Mouse (Mus musculus) adrenal gland, postnatal 36 days (tissue): ENCODE results near the gene Matk. TPM values are rescaled to one million over a fixed set of nuclear protein-coding genes. Genes with fewer than 3 reads are reported as not detected.
"Not testable (repeated sequence)": the region's sequence is repeated elsewhere in the genome, so short reads cannot be mapped to it uniquely, and the experiment has no call there.

Experiments
- DNase-seq, 2 experiments: peaks; one replicate each; pipeline ENCODE4 v3.0.0; 2021; ENCODE audit warnings: mixed read lengths in 1 of 2
- long read RNA-seq, 2 experiments: library from polyadenylated mRNA; stranded (forward); transcript quantifications; one replicate each; pipeline ENCODE4 v2.0.0; 2021; ENCODE audit warnings: borderline sequencing depth in 2 of 2
- total RNA-seq, 2 experiments: library from RNA; stranded (reverse); gene quantifications; 2 replicates each; pipeline ENCODE4 v1.2.3; 2021

Matk gene
- under 1 TPM; 0.36 to 0.86 TPM for total RNA-seq
- long read RNA-seq, experiment 1, partial matches to known transcripts, result 0 of 8 reads
- long read RNA-seq, experiment 1, other reads (novel, unspliced or antisense), result 8 of 8 reads
- long read RNA-seq, experiment 2, result 0 reads

GRCm38 (mm10) chr10:81252424-81253419 lies at the start of gene Matk:
TSS of gene Matk (plus strand) at chr10:81252935.
- DNase-seq, result peak; percentile 61 to 66

DNA sequence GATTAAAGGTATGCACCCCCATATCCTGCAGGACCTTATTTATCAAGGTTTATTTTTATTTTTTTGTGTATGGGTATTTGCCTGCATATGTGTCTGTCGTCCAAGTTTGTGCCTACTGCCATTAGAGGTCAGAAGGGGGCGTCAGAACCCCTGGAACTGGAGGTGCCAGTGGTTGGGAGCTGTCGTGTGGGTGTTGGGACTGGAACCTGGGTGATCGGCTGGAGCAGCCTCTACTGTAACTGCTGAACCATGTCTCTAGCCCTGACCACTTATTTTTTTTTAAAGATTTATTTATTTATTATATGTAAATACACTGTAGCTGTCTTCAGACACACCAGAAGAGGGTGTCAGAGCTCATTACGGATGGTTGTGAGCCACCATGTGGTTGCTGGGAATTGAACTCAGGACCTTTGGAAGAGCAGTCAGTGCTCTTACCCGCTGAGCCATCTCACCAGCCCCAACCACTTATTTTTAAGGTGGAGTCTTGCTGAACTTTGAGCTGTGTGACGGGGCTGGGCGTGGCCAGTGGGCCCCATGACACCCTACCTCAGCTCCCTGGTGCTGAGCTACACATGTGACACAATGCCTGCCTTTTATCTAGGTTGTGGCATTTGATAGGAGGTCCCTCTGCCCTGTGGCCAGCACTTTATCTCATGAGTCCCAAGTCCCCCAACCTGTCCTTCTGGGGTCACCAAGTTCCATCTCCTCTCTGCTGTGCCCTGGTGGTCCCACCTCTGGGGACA lies 49.6 kb upstream of the Matk start:
- DNase-seq, result no peak

- DNase-seq, result no peak
These were observed 48.6 kb upstream of the Matk start for GRCm38 (mm10) chr10:81204137-81204536.

DNA sequence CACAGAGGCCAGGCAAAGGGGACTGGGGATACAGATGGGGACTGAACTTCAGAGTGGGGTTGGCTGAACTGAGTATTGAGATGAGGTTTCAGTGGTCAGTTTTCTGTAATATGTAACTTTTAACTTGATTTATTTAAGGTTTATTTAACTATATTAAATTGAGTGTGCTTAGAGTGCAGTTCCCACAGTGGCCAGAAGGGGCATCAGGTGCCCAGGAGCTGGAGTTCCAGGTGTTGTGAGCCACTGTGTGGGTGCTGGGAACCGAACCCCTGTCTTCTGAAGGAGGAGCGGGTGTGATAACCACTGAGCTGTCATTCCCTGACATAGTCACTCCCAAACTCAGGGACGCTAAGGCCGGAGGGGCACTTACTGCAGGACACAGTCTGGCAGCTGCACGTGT lies 42.6 kb upstream of the Matk start:
- DNase-seq, result no peak

- DNase-seq, result no peak
These were observed 36.5 kb upstream of the Matk start for GRCm38 (mm10) chr10:81216260-81216659.

DNA sequence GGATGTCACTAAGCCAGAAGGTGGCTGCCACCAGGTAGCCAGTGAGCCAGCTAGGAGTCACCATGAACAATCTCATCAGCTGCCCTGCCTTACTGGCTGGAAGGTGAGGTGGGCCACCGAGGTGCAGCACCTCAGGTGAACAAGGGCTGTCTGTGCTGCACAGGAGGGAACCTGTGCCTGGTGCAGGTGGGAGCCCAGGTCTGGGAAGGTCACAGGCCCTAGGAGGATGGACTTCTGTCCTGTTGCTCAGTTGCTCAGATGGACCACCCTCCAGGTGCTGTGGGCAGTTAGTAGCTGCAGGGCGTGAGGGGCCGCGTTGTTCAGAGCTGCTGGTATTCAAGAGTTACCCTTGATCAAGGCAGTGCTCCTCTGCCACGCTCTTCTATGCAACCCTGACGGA lies 35.9 kb upstream of the Matk start:
- no peak for DNase-seq

DNA sequence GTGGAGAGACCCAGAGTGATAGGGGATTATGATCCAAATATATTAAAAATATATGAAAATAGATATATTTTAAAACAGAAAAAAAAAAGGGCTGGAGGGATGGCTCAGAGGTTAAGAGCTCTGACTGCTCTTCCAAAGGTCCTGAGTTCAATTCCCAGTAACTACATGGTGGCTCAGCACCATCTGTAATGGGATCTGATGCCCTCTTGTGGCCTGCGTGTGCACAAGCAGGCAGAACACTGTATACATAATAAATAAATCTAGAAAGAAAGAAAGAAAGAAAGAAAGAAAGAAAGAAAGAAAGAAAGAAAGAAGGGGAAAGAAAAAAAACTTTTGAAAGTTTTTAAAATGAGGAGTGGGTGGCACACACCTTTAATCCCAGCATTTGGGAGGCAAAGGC lies 35.5 kb upstream of the Matk start:
- DNase-seq, result not testable (repeated sequence)

DNA sequence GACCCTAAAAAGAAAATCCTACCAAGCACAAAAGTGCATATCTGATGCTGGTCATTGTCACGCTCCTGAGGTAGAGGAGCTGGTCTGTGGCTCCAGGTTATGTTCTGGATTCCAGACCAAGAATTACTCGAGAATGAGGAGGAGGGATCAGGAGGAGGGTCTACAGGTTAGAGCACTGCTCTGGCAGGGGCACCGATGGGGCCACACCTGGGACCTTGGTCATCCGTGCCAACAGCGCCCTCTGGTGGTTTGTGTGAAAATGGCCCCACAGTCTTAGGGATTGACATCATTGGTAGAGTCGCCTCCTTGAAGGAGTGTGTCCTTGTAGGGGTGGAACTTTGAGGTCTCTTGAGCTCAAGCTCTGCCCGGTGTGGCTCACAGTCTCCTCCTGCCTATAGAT lies 34.8 kb upstream of the Matk start:
- peak; percentile 66 to 77 for DNase-seq

GRCm38 (mm10) chr10:81221402-81222015 lies 31.2 kb upstream of the Matk start:
- peak in 1 of 2 experiments; percentile 59 for DNase-seq

DNA sequence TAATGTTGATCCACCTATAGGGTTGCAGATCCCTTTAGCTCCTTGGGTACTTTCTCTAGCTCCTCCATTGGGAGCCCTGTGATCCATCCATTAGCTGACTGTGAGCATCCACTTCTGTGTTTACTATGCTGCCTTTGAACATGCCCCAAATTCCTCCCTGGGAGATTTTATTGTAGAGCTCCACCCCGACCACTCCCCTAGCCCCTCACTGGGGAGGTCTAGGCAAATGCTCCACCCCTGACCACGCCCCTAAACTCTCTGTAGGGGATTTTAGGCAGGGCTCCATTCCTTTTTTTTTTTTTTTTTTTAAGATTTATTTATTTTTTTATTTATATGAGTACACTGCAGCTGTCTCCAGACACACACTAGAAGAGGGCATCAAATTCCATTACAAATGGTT lies 29.0 kb upstream of the Matk start:
- not testable (repeated sequence) for DNase-seq

- no peak for DNase-seq
These were observed 22.8 kb upstream of the Matk start for GRCm38 (mm10) chr10:81229735-81230437.

GRCm38 (mm10) chr10:81230438-81231332 lies 22.1 kb upstream of the Matk start, which contains the start of gene Atcay:
TSS of gene Atcay (minus strand) at chr10:81230833.
- DNase-seq, result peak in 1 of 2 experiments; percentile 28

DNA sequence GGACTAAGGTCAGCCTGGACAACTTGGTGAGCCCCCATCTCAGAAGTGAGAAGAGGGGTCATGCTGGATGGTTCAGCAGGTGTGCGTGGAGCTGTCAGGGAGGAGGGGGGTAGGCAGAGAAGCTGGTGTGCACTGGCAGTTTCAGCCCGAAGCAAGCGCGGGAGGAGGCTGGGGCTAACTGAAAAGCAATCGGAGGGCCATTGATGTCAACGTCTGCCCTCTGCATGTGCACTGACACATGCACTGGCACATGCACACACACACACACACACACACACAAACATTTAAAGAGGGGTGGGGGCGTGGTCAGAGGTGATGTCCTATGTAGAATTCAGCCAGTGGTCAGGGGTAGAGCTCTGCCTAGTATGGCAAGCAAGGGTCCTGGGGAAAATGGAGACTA lies 21.3 kb upstream of the Matk start:
- no peak for DNase-seq

GRCm38 (mm10) chr10:81232580-81233225 lies 20.0 kb upstream of the Matk start, which contains the start of gene Zfr2:
TSS of gene Zfr2 (plus strand) at chr10:81233155.
- DNase-seq, result peak; percentile 94 to 98

GRCm38 (mm10) chr10:81233226-81233585 lies 19.5 kb upstream of the Matk start:
- no peak for DNase-seq

GRCm38 (mm10) chr10:81234206-81234605 lies 18.5 kb upstream of the Matk start:
- peak in 1 of 2 experiments; percentile 30 for DNase-seq

DNA sequence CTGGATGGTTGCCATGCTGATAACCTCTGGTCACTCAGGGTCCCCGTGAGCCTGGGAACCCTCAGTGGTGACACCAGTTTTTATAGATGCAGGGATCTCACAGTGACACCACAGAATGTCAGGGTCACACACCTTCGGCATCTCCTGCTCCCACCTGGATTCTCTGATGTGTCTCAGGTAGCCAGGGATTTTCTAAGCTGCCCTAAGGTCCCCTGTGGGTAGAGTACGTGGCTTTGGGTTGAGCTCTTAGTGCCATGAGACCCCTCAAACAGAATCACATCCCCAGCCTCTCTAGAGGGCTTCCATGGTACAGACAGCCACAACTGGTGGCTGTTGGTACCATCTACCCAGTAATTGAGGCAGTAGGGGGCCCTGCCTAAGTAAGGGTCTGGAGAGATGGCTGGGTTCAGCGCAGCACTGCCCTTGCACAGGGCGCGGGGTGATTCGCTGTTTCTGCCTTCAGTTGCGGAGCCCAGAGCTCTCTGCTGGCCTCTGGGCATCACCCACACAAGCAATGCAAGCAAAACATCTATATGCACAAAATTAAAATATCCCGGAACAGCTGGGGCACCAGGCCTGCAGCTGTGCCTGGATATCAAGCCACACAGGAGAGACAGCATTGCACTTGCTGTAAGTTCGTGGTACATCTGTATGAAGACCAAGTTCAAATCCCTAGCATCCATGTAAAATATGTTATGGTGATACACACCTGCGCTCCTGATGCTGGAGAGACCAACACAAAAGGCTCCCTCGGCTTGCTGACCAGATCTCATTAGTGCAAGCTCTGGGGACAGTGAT lies 16.1 kb upstream of the Matk start:
- no peak for DNase-seq

DNA sequence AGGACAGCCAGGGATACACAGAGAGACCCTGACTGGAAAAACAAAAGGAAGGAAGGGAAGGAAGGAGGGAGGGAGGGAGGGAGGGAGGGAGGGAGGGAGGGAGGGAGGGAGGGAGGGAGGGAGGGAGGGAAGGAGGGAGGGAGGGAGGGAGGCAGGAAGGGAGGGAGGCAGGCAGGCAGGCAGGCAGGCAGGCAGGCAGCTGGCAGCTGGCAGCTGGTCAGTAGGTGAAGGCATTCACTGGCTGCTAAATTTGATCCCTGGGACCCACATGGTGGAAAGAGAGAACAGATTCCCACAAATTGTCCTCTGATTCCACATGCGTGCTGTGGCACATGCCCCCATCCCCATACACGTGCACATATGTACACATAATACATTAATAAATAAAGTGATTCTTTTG lies 14.1 kb upstream of the Matk start:
- no peak for DNase-seq

DNA sequence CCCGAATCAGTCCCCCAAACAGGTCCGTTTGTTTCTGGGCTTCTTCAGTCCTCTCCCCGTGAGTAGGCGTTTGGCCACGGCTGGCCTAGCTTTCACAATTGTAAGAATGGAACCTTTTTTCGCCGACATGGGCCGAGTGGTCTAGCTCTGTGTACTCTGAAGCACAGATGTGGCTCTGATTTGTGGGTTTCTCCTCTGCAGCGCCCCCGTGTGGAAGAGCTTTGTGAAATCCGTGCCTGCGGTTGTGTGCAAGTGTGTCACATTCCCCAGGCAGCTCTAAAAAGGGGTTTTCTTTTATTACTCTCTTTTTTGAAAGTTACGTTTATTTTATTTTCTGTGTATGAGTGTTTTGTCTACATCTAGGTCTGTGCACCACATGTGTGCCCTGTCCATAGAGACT lies 11.9 kb upstream of the Matk start:
- DNase-seq, result peak; percentile 59 to 72
